Mouse (Mus musculus) intestine, postnatal 0 days (tissue): ENCODE measurements around the gene 2700097O09Rik. TPM values are rescaled to one million over a fixed set of nuclear protein-coding genes. Genes with fewer than 3 reads are reported as not detected.
"Not testable (repeated sequence)": the region's sequence is repeated elsewhere in the genome, so short reads cannot be mapped to it uniquely, and the experiment has no call there.

Experiments used
- ATAC-seq: fragments of 200-750 bp; cut with Nextera tagmentation; 2 replicates; pipeline ENCODE4 v1.8.0; 2017; ENCODE audit warnings: mild to moderate bottlenecking, moderate TSS enrichment, moderate library complexity
- H3K27ac ChIP-seq: fragments of 300-500 bp; sonication (generic); 2 replicates; pipeline ENCODE4 v1.5.1; 2014; ENCODE audit warnings: mild to moderate bottlenecking, low read depth, low read length, moderate library complexity
- H3K27me3 ChIP-seq: fragments of 300-500 bp; sonication (generic); replicated peaks from 2 replicates; pipeline ENCODE4 v1.6.1; 2014; ENCODE audit warnings: low read length, mixed read lengths; ENCODE audit not compliant: control insufficient read depth, insufficient read depth
- H3K36me3 ChIP-seq: fragments of 300-500 bp; sonication (generic); 2 replicates; pipeline ENCODE4 v1.6.1; 2014; ENCODE audit warnings: mild to moderate bottlenecking, moderate library complexity; ENCODE audit not compliant: control insufficient read depth, insufficient read depth
- H3K4me1 ChIP-seq: fragments of 300-500 bp; sonication (generic); replicated peaks from 2 replicates; pipeline ENCODE4 v1.6.1; 2014; ENCODE audit warnings: antibody characterized with exemption, low read length, mixed read lengths; ENCODE audit not compliant: control insufficient read depth, insufficient read depth
- H3K4me2 ChIP-seq: fragments of 300-500 bp; sonication (generic); replicated peaks from 2 replicates; pipeline ENCODE4 v1.6.1; 2014; ENCODE audit warnings: low read depth, mild to moderate bottlenecking, moderate library complexity
- H3K4me3 ChIP-seq: fragments of 300-500 bp; sonication (generic); 2 replicates; pipeline ENCODE4 v1.5.1; 2014; ENCODE audit warnings: low read depth, low read length
- H3K9ac ChIP-seq: fragments of 300-500 bp; sonication (generic); 2 replicates; pipeline ENCODE4 v1.6.1; 2014; ENCODE audit warnings: mild to moderate bottlenecking, low read depth, low read length
- H3K9me3 ChIP-seq: fragments of 300-500 bp; sonication (generic); 2 replicates; pipeline ENCODE4 v1.6.1; 2016; ENCODE audit warnings: mixed run types; ENCODE audit not compliant: control insufficient read depth
- whole genome bisulfite sequencing: fragments of 180-500 bp; shearing (Covaris S2); extraction: QIAGEN DNeasy Blood & Tissue Kit; methylation state at CpG from one replicate; pipeline ENCODE4 v1.1.7; 2014; 5-methylcytosine and 5-hydroxymethylcytosine counted together
- polyA plus RNA-seq: library from polyadenylated mRNA; unstranded; fragments of >200 nt; fragmentation: Nextera tagmentation; extraction: Ambion mirVana; gene quantifications from 2 replicates; pipeline ENCODE4 v1.2.1, GENCODE M21; 2015

2700097O09Rik gene
- 10.1 TPM in 2 replicates for polyA plus RNA-seq

DNA sequence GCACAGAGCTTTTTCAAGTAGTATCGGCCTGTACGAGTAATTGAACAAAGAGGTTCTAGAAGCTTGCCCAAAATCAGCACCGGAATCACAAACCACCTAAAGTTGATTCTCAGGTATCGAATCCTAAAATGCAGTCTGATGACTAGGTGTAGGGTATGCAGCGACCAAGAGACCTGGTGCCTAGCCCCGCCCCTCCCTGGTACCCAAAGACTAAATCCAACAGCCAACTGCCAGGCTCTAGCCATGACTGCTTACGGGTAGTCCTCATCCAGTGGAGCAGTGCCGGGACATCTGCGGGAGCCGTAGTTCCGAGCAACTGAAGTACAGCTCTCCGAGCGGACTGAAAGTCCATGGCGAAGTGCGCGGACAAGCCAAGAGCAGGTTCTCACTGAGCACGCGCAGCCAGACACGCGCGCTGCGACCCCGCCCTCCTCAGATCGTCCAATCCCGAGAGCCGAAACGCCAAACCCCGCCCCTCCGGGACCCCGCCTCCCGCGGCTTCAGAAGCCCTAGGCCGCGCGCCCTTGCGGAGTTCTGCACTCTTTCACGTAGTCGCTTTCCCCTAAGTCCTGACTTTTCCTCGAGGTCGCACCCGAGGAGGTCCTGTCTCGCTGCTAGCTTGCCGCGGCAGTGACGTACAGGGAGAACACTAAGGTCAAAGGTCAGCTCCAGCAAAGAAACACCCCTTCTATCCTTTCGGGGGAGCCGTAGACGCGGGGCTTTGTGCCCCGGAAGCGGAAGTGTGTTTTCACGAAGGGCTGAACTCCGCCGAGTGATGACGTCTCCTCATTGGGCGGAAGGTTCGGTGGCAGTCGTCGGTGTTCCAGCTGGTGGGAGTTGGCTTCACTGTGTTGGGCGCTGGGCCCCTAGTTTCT, at the start of gene 2700097O09Rik, which contains the start of gene Srp54a:
TSS of gene 2700097O09Rik (minus strand) at position 385 of the 875 bp plus-strand sequence.
TSS of gene Srp54a (plus strand) at position 537 of the 875 bp plus-strand sequence.
- H3K27ac ChIP-seq = peak within 1 kb of the TSS; percentile 84
- H3K27me3 ChIP-seq, H3K36me3 ChIP-seq, H3K9me3 ChIP-seq, H3K4me1 ChIP-seq: not testable (repeated sequence)
- ATAC-seq = peak; percentile 99
- WGBS = under 1% methylated on average over 55 of the region's 60 CpGs
- peak within 1 kb of the TSS; percentile 67 for H3K9ac ChIP-seq
- peak within 1 kb of the TSS; percentile 70 for H3K4me2 ChIP-seq
- peak within 1 kb of the TSS; percentile 61 for H3K4me3 ChIP-seq

DNA sequence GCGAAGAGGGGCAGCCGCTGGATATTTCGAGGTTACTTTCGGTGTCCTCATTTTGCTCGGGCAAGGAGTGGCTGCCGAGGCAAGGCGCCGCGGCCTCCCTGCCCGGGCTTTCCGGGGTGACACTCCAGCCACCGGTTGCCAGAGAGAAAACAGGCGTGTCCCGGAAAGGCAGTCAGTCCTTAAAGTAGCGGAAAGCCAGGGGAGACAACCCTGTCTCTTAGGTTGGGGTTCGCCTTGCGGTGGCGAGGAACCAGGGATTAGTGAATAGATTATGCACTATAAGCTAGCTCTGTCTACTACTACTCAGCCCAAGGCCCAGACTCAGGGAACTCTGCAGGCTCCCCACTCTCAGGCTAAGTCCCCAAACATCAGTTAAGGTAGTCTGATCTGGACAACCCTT, 44.8 kb upstream of the 2700097O09Rik start:
- peak; percentile 62 for ATAC-seq
- not testable (repeated sequence) for H3K4me1 ChIP-seq, H3K36me3 ChIP-seq, H3K9me3 ChIP-seq, H3K4me3 ChIP-seq, H3K27ac ChIP-seq, H3K27me3 ChIP-seq, H3K4me2 ChIP-seq, H3K9ac ChIP-seq
- no CpG with 5 or more reads among the region's 18 CpGs for WGBS

DNA sequence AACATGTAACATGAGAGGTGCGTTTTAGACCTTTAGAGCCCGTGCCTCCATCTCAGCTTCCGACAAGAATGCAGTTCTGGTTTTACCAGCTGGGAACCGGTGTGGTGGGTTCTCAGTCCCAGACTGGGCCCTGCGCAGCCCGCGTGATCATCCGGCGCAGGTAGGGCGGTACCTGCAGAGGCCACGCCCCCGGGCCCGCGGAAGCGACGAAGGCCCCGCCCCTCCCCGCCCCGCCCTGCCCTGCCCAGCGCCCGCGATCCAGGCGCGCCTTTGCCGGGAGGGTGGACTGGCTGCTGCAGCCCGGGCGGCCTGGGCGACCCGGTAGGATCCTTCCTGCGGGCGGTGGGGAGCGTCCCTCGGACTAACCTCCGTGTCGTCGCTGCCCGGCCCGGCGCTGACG, 44.3 kb upstream of the 2700097O09Rik start, which contains the start of gene Fam177a:
TSS of gene Fam177a (plus strand) at position 228 of the 400 bp plus-strand sequence.
- not testable (repeated sequence) for H3K36me3 ChIP-seq, H3K4me3 ChIP-seq, H3K9me3 ChIP-seq, H3K9ac ChIP-seq, H3K27ac ChIP-seq, H3K27me3 ChIP-seq, H3K4me1 ChIP-seq, H3K4me2 ChIP-seq
- WGBS = no CpG with 5 or more reads among the region's 40 CpGs
- ATAC-seq = peak; percentile 97

DNA sequence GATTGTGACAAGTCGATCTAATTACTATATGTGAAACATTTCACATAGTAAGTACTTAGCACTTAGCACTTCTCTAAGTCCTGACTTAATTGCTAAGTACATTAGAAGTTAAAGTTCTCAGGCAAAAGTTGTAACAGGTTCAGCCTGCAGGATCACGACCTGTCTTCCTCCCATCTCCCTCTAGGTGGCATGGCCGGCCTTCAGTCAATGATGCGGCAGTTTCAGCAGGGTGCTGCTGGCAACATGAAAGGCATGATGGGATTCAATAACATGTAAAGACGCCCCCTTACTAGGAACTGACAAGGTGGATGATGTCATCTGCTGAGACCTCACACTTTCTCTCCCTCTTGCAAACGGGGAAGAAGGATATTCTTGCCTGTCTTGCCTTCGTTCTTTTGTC, 32.7 kb upstream of the 2700097O09Rik start:
- H3K9me3 ChIP-seq, ATAC-seq, H3K36me3 ChIP-seq, H3K4me2 ChIP-seq, H3K27me3 ChIP-seq, H3K27ac ChIP-seq, H3K4me3 ChIP-seq, H3K9ac ChIP-seq, H3K4me1 ChIP-seq: not testable (repeated sequence)
- no CpG with 5 or more reads among the region's 7 CpGs for WGBS

DNA sequence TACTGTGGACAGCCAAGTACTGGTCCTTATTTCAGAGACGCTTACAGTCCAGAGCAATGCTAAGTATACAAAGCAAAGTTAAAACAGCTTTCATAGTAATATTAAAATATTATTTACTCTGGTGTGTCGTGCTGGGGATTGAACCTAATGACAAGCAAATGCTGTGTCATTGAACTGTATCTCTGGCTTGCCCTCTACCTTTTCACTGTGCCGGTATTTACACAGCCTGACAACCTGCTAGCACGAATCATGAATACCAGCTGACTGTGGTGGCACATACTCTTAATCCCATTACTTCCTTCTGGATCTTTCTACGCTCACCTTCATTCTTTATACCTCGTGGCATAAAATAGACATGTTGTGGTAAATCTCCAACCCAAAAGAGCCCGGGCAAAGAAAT, 12.2 kb upstream of the 2700097O09Rik start:
- H3K9ac ChIP-seq, H3K4me3 ChIP-seq, H3K27ac ChIP-seq, H3K36me3 ChIP-seq, H3K9me3 ChIP-seq, H3K4me2 ChIP-seq, H3K4me1 ChIP-seq, ATAC-seq, H3K27me3 ChIP-seq: not testable (repeated sequence)
- 100% methylated on average over 1 of the region's 7 CpGs for WGBS

DNA sequence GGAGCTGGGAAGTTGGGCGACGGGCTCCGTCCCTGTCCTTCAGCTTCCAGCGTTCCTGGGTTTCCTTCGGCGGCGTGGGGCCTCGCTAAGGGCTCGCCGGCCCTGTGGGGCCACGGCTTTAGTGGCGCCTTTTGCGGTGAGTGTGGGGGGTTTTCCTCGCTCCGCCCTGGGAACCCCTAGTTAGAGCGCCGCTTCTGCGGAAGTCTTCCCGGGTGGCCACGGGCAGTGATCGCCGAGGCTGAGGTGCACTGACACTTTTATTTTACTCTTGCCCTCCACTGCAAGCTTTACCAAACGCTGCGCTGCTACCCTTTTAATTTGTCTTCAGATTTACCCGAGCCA, 662 bp upstream of the 2700097O09Rik start:
- H3K27me3 ChIP-seq = not testable (repeated sequence)
- peak; percentile 26 for ATAC-seq
- H3K4me2 ChIP-seq = peak overlapping the region; percentile 70

More for the DNA sequence above, 662 bp upstream of the 2700097O09Rik start:
- not testable (repeated sequence) for H3K9me3 ChIP-seq, H3K36me3 ChIP-seq, H3K4me1 ChIP-seq
- WGBS = under 1% methylated on average over 25 of the region's 25 CpGs
- peak overlapping the region; percentile 67 for H3K9ac ChIP-seq
- peak overlapping the region; percentile 84 for H3K27ac ChIP-seq
- H3K4me3 ChIP-seq = peak overlapping the region; percentile 61
